Mouse (Mus musculus) midbrain, embryonic 12.5 days (tissue): ENCODE measurements around the gene Ebf1. TPM values are rescaled to one million over a fixed set of nuclear protein-coding genes. Genes with fewer than 3 reads are reported as not detected.
A peak's percentile ranks its signal among the peaks of the same experiment; 100 is the strongest.

Experiments
- ATAC-seq: fragments of 200-750 bp; cut with Nextera tagmentation; 2 replicates; pipeline ENCODE4 v1.8.0; 2017; ENCODE audit warnings: low read depth, moderate TSS enrichment, moderate library complexity; ENCODE audit not compliant: low FRiP score
- H3K27ac ChIP-seq: fragments of 300-500 bp; sonication (generic); replicated peaks from 2 replicates; pipeline ENCODE4 v1.5.1; 2016; ENCODE audit warnings: mild to moderate bottlenecking
- H3K27me3 ChIP-seq: fragments of 300-500 bp; sonication (generic); 2 replicates; pipeline ENCODE4 v1.6.1; 2016; ENCODE audit warnings: mild to moderate bottlenecking
- H3K36me3 ChIP-seq: fragments of 300-500 bp; sonication (generic); 2 replicates; pipeline ENCODE4 v1.6.1; 2016
- H3K4me1 ChIP-seq: fragments of 300-500 bp; sonication (generic); 2 replicates; pipeline ENCODE4 v1.6.1; 2016
- H3K4me2 ChIP-seq: fragments of 300-500 bp; sonication (generic); replicated peaks from 2 replicates; pipeline ENCODE4 v1.6.1; 2016; ENCODE audit warnings: mild to moderate bottlenecking, moderate library complexity
- H3K4me3 ChIP-seq: fragments of 300-500 bp; sonication (generic); 2 replicates; pipeline ENCODE4 v1.5.1; 2016; ENCODE audit warnings: mild to moderate bottlenecking
- H3K9ac ChIP-seq: fragments of 300-500 bp; sonication (generic); replicated peaks from 2 replicates; pipeline ENCODE4 v1.6.1; 2016; ENCODE audit warnings: mild to moderate bottlenecking, moderate library complexity
- H3K9me3 ChIP-seq: fragments of 300-500 bp; sonication (generic); 2 replicates; pipeline ENCODE4 v1.6.1; 2016; ENCODE audit warnings: mild to moderate bottlenecking
- WGBS: fragments of 180-500 bp; shearing (Covaris S2); methylation state at CpG from one replicate; pipeline ENCODE4 v1.1.7; 2016; 5-methylcytosine and 5-hydroxymethylcytosine counted together
- polyA plus RNA-seq: library from polyadenylated mRNA; unstranded; fragments of >200 nt; fragmentation: Nextera tagmentation; extraction: Ambion mirVana; gene quantifications from 2 replicates; pipeline ENCODE4 v1.2.1, GENCODE M21; 2016

Ebf1 gene
- polyA plus RNA-seq, 1 experiment from 2014 or later, result 89.6 TPM

- no peak overlapping the region for H3K27ac ChIP-seq
- H3K4me2 ChIP-seq, result no peak overlapping the region
- H3K4me3 ChIP-seq, result no peak overlapping the region
- no peaks in the 10 kb centered on the region for H3K9me3 ChIP-seq
- H3K4me1 ChIP-seq, result no peaks in the 10 kb centered on the region
- no peaks in the 10 kb centered on the region for H3K27me3 ChIP-seq
- H3K36me3 ChIP-seq, result no peaks in the 10 kb centered on the region
- H3K9ac ChIP-seq, result no peak overlapping the region
- WGBS, result 85% methylated on average over 14 of the region's 14 CpGs
- no peak for ATAC-seq
Measured at GRCm38 (mm10) chr11:44962746-44963440, 345.8 kb downstream of the Ebf1 start.

DNA sequence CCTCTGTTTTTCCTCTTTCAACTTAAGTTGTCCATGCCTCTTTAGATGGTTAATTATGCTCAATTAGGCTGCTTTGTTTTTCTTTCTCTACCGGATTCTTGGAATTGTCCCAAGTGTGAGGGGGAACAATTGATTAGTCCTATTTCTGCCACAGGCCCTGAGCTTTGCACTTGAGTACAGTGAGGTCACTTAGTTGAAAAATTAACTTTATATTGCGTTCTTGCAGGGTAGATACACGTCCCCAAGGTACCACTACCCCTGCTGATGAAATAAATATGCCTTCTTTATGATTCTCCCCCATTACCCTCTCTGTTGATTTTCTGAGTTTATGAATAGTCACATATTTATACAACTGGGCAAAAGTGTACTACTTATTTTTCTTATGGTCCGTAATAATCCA, 351.9 kb downstream of the Ebf1 start:
- Histone ChIP-seq H3K9ac (no peak overlapping the region), H3K27ac (no peak overlapping the region), H3K27me3 (no peaks in the 10 kb centered on the region), H3K4me2 (no peak overlapping the region), H3K4me1 (no peaks in the 10 kb centered on the region), H3K9me3 (no peaks in the 10 kb centered on the region), H3K4me3 (no peak overlapping the region), H3K36me3 (no peaks in the 10 kb centered on the region)
- no peak for ATAC-seq
- 83% methylated on average over 4 of the region's 4 CpGs for WGBS

DNA sequence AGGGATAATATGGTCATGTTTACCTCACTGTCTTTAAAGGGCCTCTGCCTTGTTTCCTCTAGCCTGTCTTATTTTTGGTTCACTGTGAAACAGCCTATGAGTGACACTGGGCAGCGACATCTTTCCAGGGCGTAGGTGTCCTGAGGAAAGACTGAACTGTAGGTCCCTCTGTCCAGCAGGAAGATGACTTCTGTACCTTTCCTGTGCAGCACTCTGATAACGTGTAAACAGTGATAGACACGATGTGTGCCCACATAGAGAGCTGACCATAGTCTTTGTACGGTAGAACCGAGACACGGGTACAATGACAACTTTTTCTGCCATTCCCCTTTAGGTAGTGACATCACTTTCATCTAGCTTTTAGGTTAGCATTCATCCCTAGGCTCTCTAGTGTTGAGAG, 357.2 kb downstream of the Ebf1 start:
- no peak for ATAC-seq
- WGBS, result 94% methylated on average over 7 of the region's 7 CpGs

DNA sequence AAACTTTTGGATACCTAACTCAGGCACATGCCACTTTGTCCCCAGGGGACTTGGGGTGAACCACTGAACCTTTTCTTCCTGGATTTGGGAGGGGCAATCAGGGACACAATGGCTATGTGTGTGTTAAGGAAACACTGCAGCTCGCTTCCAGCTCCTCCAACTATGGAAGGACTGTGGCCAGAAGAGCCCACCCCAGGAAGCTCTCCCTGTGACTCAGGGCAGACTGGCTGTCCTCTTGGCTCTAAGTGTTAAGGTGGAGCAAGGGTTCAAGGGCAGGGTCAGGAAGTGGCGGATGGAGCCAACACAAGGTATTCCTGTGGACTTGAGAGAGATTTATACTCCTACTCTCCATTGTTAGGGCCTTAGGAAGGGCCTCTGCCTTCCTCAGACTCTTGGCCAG, 358.0 kb downstream of the Ebf1 start:
- H3K27me3 ChIP-seq, result no peaks in the 10 kb centered on the region
- H3K27ac ChIP-seq, result no peak overlapping the region
- no peak for ATAC-seq
- no peaks in the 10 kb centered on the region for H3K36me3 ChIP-seq
- no peak overlapping the region for H3K4me3 ChIP-seq
- 69% methylated on average over 2 of the region's 2 CpGs for WGBS
- no peak overlapping the region for H3K9ac ChIP-seq
- no peak overlapping the region for H3K4me2 ChIP-seq
- H3K4me1 ChIP-seq, result peaks cover 26% of the 10 kb centered on the region
- no peaks in the 10 kb centered on the region for H3K9me3 ChIP-seq

More for the DNA sequence above, 357.2 kb downstream of the Ebf1 start:
- no peak overlapping the region for H3K4me2 ChIP-seq
- peaks cover 26% of the 10 kb centered on the region for H3K4me1 ChIP-seq
- H3K9ac ChIP-seq, result no peak overlapping the region
- H3K27ac ChIP-seq, result no peak overlapping the region
- no peaks in the 10 kb centered on the region for H3K27me3 ChIP-seq
- no peaks in the 10 kb centered on the region for H3K36me3 ChIP-seq
- no peaks in the 10 kb centered on the region for H3K9me3 ChIP-seq
- no peak overlapping the region for H3K4me3 ChIP-seq

GRCm38 (mm10) chr11:44976254-44976802, 359.2 kb downstream of the Ebf1 start:
- peak; percentile 30; the same call in 1 of the 2 replicates for ATAC-seq
- H3K4me1 ChIP-seq, result peaks cover 26% of the 10 kb centered on the region
- H3K27ac ChIP-seq, result peak overlapping the region; percentile 54; the same call in 1 of the 2 replicates
- no peak overlapping the region for H3K4me2 ChIP-seq
- no peaks in the 10 kb centered on the region for H3K36me3 ChIP-seq
- H3K9me3 ChIP-seq, result no peaks in the 10 kb centered on the region
- no peak overlapping the region for H3K4me3 ChIP-seq
- H3K27me3 ChIP-seq, result no peaks in the 10 kb centered on the region; the same call in 1 of the 2 replicates
- 80% methylated on average over 5 of the region's 5 CpGs for WGBS
- H3K9ac ChIP-seq, result no peak overlapping the region

GRCm38 (mm10) chr11:44977921-44978397, 360.8 kb downstream of the Ebf1 start:
- no peak overlapping the region for H3K9ac ChIP-seq
- H3K9me3 ChIP-seq, result no peaks in the 10 kb centered on the region
- H3K4me2 ChIP-seq, result no peak overlapping the region
- H3K27me3 ChIP-seq, result no peaks in the 10 kb centered on the region; the same call in 1 of the 2 replicates
- no peaks in the 10 kb centered on the region for H3K36me3 ChIP-seq
- WGBS, result 75% methylated on average over 4 of the region's 4 CpGs
- no peak overlapping the region for H3K4me3 ChIP-seq
- no peak overlapping the region for H3K27ac ChIP-seq
- peak; percentile 47; the same call in 1 of the 2 replicates for ATAC-seq
- peaks cover 26% of the 10 kb centered on the region for H3K4me1 ChIP-seq

- ATAC-seq, result no peak
- Histone ChIP-seq H3K9ac (no peak overlapping the region), H3K36me3 (no peaks in the 10 kb centered on the region), H3K9me3 (no peaks in the 10 kb centered on the region), H3K4me1 (peaks cover 29% of the 10 kb centered on the region), H3K4me3 (no peak overlapping the region), H3K27ac (no peak overlapping the region), H3K27me3 (no peaks in the 10 kb centered on the region; the same call in 1 of the 2 replicates), H3K4me2 (no peak overlapping the region)
- 84% methylated on average over 5 of the region's 5 CpGs for WGBS
Measured at GRCm38 (mm10) chr11:44979391-44979790, 362.3 kb downstream of the Ebf1 start.

DNA sequence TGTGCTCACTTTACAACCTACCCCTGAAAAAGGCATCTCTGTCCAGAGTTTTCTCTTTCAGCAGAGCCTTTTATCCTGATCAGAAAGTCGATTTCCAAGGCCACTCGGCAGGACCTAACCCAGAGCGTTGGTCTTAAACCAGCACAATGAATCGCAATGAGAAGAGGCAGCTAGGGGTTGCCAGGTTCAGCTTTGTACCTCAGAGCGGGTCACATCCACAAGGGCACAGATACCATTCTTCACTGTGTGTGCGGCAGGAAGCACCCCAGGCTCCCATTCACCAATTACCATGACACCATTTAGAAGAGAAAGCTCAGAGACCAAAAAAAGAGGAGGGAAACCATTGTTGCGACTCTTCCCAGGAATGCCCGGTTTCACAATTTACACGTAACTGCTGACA, 365.1 kb downstream of the Ebf1 start:
- H3K4me3 ChIP-seq, result no peak overlapping the region
- peaks cover 17% of the 10 kb centered on the region for H3K4me1 ChIP-seq
- no peaks in the 10 kb centered on the region; the same call in 1 of the 2 replicates for H3K27me3 ChIP-seq
- WGBS, result 48% methylated on average over 9 of the region's 9 CpGs
- ATAC-seq, result no peak
- no peaks in the 10 kb centered on the region for H3K36me3 ChIP-seq
- H3K27ac ChIP-seq, result peak overlapping the region; percentile 25; the same call in 1 of the 2 replicates
- H3K9me3 ChIP-seq, result no peaks in the 10 kb centered on the region
- no peak overlapping the region for H3K9ac ChIP-seq
- H3K4me2 ChIP-seq, result no peak overlapping the region

DNA sequence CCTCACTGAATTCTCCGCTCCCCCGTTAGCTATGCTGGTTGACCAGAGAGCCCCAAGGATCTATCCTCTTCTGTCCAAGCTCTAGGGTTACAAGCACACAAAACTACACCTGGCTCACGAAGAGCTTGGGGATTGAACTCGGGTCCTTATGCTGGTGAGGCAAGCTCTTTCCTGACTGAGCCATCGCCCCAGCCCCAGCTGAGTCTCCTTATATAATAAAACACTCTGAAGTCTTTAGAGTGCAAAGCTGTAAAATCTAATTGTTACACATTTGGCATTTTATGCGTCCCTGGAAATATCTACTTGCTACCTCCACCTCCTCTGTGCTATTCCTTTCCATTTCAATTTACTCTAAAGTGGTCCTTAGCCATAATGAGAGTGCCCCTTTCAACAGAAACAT, 366.8 kb downstream of the Ebf1 start:
- no peaks in the 10 kb centered on the region; the same call in 1 of the 2 replicates for H3K27me3 ChIP-seq
- H3K4me2 ChIP-seq, result no peak overlapping the region
- H3K36me3 ChIP-seq, result no peaks in the 10 kb centered on the region
- ATAC-seq, result no peak
- 83% methylated on average over 6 of the region's 6 CpGs for WGBS
- H3K4me3 ChIP-seq, result no peak overlapping the region
- no peaks in the 10 kb centered on the region for H3K9me3 ChIP-seq
- H3K4me1 ChIP-seq, result peaks cover 5% of the 10 kb centered on the region
- no peak overlapping the region for H3K27ac ChIP-seq
- no peak overlapping the region for H3K9ac ChIP-seq

DNA sequence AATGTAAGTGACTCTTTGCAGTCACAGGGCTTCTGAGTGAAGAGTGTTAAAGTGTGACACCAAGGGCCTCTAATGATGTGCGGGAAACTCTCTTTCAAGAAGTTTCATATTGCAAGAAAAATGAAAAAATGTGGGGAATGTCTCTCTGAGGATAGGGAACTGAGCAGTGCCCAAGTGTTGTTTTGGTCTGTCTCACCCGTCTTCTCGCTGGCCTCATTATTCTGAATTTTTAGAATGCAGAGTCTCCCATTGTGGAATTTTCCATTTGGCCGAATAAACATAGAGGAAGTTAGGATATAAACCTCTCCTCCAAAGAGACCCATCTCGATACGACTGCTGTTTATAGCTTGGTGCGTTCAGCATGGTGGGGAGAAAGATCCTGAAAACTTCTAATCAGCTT, 367.3 kb downstream of the Ebf1 start:
- no peak overlapping the region for H3K4me3 ChIP-seq
- H3K36me3 ChIP-seq, result no peaks in the 10 kb centered on the region
- H3K4me1 ChIP-seq, result peaks cover 4% of the 10 kb centered on the region; the same call in 1 of the 2 replicates
- ATAC-seq, result no peak
- no peak overlapping the region for H3K4me2 ChIP-seq
- H3K9ac ChIP-seq, result no peak overlapping the region
- H3K9me3 ChIP-seq, result no peaks in the 10 kb centered on the region
- H3K27ac ChIP-seq, result no peak overlapping the region
- H3K27me3 ChIP-seq, result no peaks in the 10 kb centered on the region; the same call in 1 of the 2 replicates
- 56% methylated on average over 7 of the region's 7 CpGs for WGBS

GRCm38 (mm10) chr11:44987796-44988195, 370.7 kb downstream of the Ebf1 start:
- ATAC-seq, result no peak
- H3K9ac ChIP-seq, result no peak overlapping the region
- WGBS, result 71% methylated on average over 4 of the region's 4 CpGs
- H3K27ac ChIP-seq, result no peak overlapping the region
- H3K4me1 ChIP-seq, result peaks cover 4% of the 10 kb centered on the region; the same call in 1 of the 2 replicates
- no peak overlapping the region for H3K4me2 ChIP-seq
- H3K9me3 ChIP-seq, result no peaks in the 10 kb centered on the region
- no peaks in the 10 kb centered on the region; the same call in 1 of the 2 replicates for H3K27me3 ChIP-seq
- no peak overlapping the region for H3K4me3 ChIP-seq
- H3K36me3 ChIP-seq, result no peaks in the 10 kb centered on the region

GRCm38 (mm10) chr11:45002681-45003286, 385.7 kb downstream of the Ebf1 start:
- 80% methylated on average over 5 of the region's 5 CpGs for WGBS

More at GRCm38 (mm10) chr11:45002681-45003286, 385.7 kb downstream of the Ebf1 start:
- H3K9me3 ChIP-seq, result no peaks in the 10 kb centered on the region
- no peaks in the 10 kb centered on the region for H3K27me3 ChIP-seq
- ATAC-seq, result no peak
- H3K4me3 ChIP-seq, result no peak overlapping the region
- H3K9ac ChIP-seq, result no peak overlapping the region
- peaks cover 6% of the 10 kb centered on the region; the same call in 1 of the 2 replicates for H3K4me1 ChIP-seq
- no peaks in the 10 kb centered on the region for H3K36me3 ChIP-seq
- H3K27ac ChIP-seq, result no peak overlapping the region
- no peak overlapping the region for H3K4me2 ChIP-seq
